In the genomic region with DNA sequence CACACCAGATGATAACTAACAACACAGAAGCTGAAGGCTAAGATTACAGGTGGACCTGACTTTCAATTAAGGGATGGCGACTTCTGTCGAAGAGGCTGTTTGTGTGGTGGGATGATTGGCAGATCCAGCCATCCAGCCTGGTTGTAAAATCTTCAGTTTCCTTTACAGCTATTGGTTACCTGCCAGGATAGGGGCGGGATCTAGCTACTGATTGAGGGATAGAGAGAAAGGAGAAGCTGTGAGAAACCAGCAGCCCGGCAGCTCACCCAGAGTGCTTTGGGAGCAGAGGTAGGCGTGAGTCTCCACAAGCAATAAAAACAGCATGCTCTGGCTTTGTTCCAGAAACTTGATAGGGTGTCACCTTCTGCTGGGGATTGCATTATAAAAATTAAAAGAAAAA, we compare ENCODE assay signal across 8 mouse cellular contexts.
DNase-seq lines count a peak whose midpoint lies in the region; ATAC-seq lines count a peak whose summit lies in the region.

No protein-coding gene starts in this region.

- H3K36me3 ChIP-seq in kidney, embryonic 16.5 days (ENCODE audit: insufficient read depth, low read length), result no peaks in the 10 kb centered on the region
- no peaks in the 10 kb centered on the region for H3K36me3 ChIP-seq in limb, embryonic 10.5 days

- H3K27me3 ChIP-seq in kidney, embryonic 16.5 days (ENCODE audit: insufficient read depth, low read length), result no peaks in the 10 kb centered on the region
- H3K27me3 ChIP-seq in limb, embryonic 10.5 days (ENCODE audit: low read depth, poor library complexity, severe bottlenecking), result 0 out of 2 replicates have a peak, but pooled peaks cover 5% of the 10 kb centered on the region

- H3K27ac ChIP-seq in kidney, embryonic 16.5 days (ENCODE audit: low read length), result peak overlapping the region; percentile 31; the same call in 1 of the 2 replicates
- H3K27ac ChIP-seq in limb, embryonic 10.5 days, result peak overlapping the region; percentile 61; the same call in 1 of the 2 replicates

- peak; percentile 92 for ATAC-seq in kidney, embryonic 16.5 days (ENCODE audit: low FRiP score, low TSS enrichment)

- peaks cover 7% of the 10 kb centered on the region; the same call in 1 of the 2 replicates for H3K4me1 ChIP-seq in kidney, embryonic 16.5 days (ENCODE audit: insufficient read depth, low read length)
- peaks cover 12% of the 10 kb centered on the region; the same call in 1 of the 2 replicates for H3K4me1 ChIP-seq in limb, embryonic 10.5 days

- H3K9me3 ChIP-seq in kidney, embryonic 16.5 days (ENCODE audit: low read length), result no peaks in the 10 kb centered on the region
- no peaks in the 10 kb centered on the region for H3K9me3 ChIP-seq in limb, embryonic 10.5 days (replicated peaks)

- WGBS in kidney, embryonic 16.5 days, result 10% methylated on average over 5 of the region's 5 CpGs
- 27% methylated on average over 5 of the region's 5 CpGs for WGBS in limb, embryonic 10.5 days

- peak; percentile 27 for DNase-seq in gastrocnemius, postnatal 10 days
- DNase-seq in gastrocnemius, adult 8-10 months (ENCODE audit: low spot score in 2 of 2), result no peak
- peak; percentile 89 to 90 for DNase-seq in cerebellum, postnatal 10 days
- peak; percentile 45 to 66 for DNase-seq in frontal cortex, postnatal 25 days (ENCODE audit: low spot score in 2 of 2)
- DNase-seq in limb, embryonic 10.5 days (ENCODE audit: low spot score), result peak; percentile 63
- peak; percentile 34 for DNase-seq in retina, postnatal 7 days (ENCODE audit: low read depth, low spot score)
- DNase-seq in thymus, postnatal 10 days (ENCODE audit: low spot score in 2 of 2), result no peak

- no peak overlapping the region; the same call in 1 of the 2 replicates for H3K9ac ChIP-seq in kidney, embryonic 16.5 days (replicated peaks; ENCODE audit: low read length)

- H3K4me2 ChIP-seq in kidney, embryonic 16.5 days (replicated peaks; ENCODE audit: low read depth, low read length), result peak overlapping the region; percentile 45

- H3K4me3 ChIP-seq in kidney, embryonic 16.5 days (ENCODE audit: low read length), result peak overlapping the region; percentile 23; the same call in 1 of the 2 replicates
- 0 out of 2 replicates have a peak overlapping the region, but pooled peaks have one; percentile 13 for H3K4me3 ChIP-seq in limb, embryonic 10.5 days

Comparison
In these comparisons a context has a peak if more than half of its experiments do, and no peak if none do; other contexts are left out.
1. DNase-seq: peak in gastrocnemius, postnatal 10 days (single experiment), cerebellum, postnatal 10 days (2 of 2), frontal cortex, postnatal 25 days (2 of 2), limb, embryonic 10.5 days (single experiment) and retina, postnatal 7 days (single experiment); none in gastrocnemius, adult 8-10 months (0 of 2) and thymus, postnatal 10 days (0 of 2).